Mouse (Mus musculus) heart, adult 2 months (tissue): ENCODE results near the gene Ints14. TPM values are rescaled to one million over a fixed set of nuclear protein-coding genes. Genes with fewer than 3 reads are reported as not detected.

ENCODE experiments used
- DNase-seq, 2 experiments: peaks; one replicate each; pipeline ENCODE4 v3.0.0; 2021
- H3K27ac ChIP-seq: fragments of 200-600 bp; 2 replicates; pipeline ENCODE4 v1.8.1; 2022
- H3K27me3 ChIP-seq: fragments of 200-500 bp; 2 replicates; pipeline ENCODE4 v1.6.1; 2012; ENCODE audit warnings: mild to moderate bottlenecking, low read length, inconsistent platforms, mixed read lengths; ENCODE audit not compliant: control insufficient read depth, insufficient read depth
- H3K36me3 ChIP-seq: fragments of 200-500 bp; 2 replicates; pipeline ENCODE4 v1.6.1; 2012; ENCODE audit warnings: low read length, inconsistent platforms; ENCODE audit not compliant: control insufficient read depth, insufficient read depth
- H3K4me1 ChIP-seq: fragments of 200-500 bp; 2 replicates; pipeline ENCODE4 v1.6.1; 2011; ENCODE audit warnings: low read length; ENCODE audit not compliant: control insufficient read depth, insufficient read depth
- H3K4me3 ChIP-seq: fragments of 200-600 bp; 2 replicates; pipeline ENCODE4 v1.8.1; 2022
- H3K79me2 ChIP-seq: fragments of 200-500 bp; replicated peaks from 2 replicates; pipeline ENCODE4 v1.6.1; 2012; ENCODE audit warnings: mild to moderate bottlenecking, inconsistent platforms, low read length, moderate library complexity, mixed read lengths; ENCODE audit not compliant: control insufficient read depth, insufficient read depth
- H3K9ac ChIP-seq: fragments of 200-500 bp; 2 replicates; pipeline ENCODE4 v1.6.1; 2012; ENCODE audit warnings: low read depth, mild to moderate bottlenecking, control low read depth, inconsistent platforms, low read length, mixed read lengths
- CTCF ChIP-seq: fragments of 200-600 bp; IDR thresholded peaks from 2 replicates; pipeline ENCODE4 v1.8.1; 2022; ENCODE audit warnings: antibody characterized with exemption, mild to moderate bottlenecking, moderate library complexity
- EP300 ChIP-seq: fragments of 200-500 bp; IDR thresholded peaks from 2 replicates; pipeline ENCODE4 v1.6.1; 2011; ENCODE audit warnings: low read depth, low read length, control low read depth; ENCODE audit not compliant: insufficient read depth
- POLR2A ChIP-seq: fragments of 200-500 bp; IDR thresholded peaks from 2 replicates; pipeline ENCODE4 v1.6.1; 2011; ENCODE audit warnings: mild to moderate bottlenecking, low read depth, low read length, control low read depth; ENCODE audit not compliant: insufficient read depth
- WGBS: fragments of 180-500 bp; shearing (Covaris S2); methylation state at CpG from one replicate; pipeline ENCODE4 v1.1.7; 2018; 5-methylcytosine and 5-hydroxymethylcytosine counted together
- intact Hi-C: fragments of 180-260 bp; cut with DNase I; formaldehyde crosslinking; loops from one replicate; pipeline ENCODE4 v1.15.1; 2025
- polyA plus RNA-seq: library from polyadenylated mRNA; depleted of rRNA; stranded (reverse); fragments of >200 nt; gene quantifications from 2 replicates; pipeline ENCODE4 v1.2.3, GENCODE M21; 2012
- total RNA-seq, 2 experiments: library from RNA; stranded (reverse); gene quantifications; 2 replicates each; pipeline ENCODE4 v1.2.3; 2021

Gene Ints14
- total and polyA plus RNA-seq, 3 experiments: 11.0 to 15.3 (median 14.0) TPM

DNA sequence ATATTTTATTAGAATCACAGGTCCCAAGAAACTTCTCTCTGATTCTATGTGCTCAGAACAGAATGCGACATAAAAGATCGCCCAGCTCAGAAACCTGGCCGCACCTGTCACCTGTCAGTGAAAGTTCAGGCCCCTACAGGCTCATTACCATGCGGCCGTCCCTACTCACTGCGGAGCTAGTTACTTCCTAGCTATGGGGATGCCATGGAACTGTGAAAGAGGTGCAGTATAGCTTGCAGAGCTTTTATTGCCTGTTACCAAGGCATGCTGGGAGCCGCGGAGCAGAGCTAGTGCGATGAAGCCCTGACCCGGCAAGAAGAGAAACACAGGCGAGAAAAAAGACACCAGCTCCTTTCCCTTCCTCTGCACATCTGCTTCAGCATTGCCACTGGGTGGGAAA is 16.7 kb upstream of the Ints14 start:
- WGBS: 49% methylated on average over 11 of the region's 11 CpGs

GRCm38 (mm10) chr9:64947483-64948095 is 13.1 kb upstream of the Ints14 start:
- Histone ChIP-seq H3K9ac (no peak overlapping the region), H3K4me3 (no peak overlapping the region), H3K27me3 (no peaks in the 10 kb centered on the region; the same call in none of the 2 replicates), H3K27ac (no peak overlapping the region), H3K79me2 (no peaks in the 10 kb centered on the region), H3K36me3 (no peaks in the 10 kb centered on the region), H3K4me1 (no peaks in the 10 kb centered on the region)
- DNase-seq: no peak
- TF ChIP-seq CTCF (no peak), POLR2A (no peak), EP300 (no peak)
- 77% methylated on average over 9 of the region's 9 CpGs for whole genome bisulfite sequencing
- intact Hi-C loops: no loop called here

More for the DNA sequence above, 16.7 kb upstream of the Ints14 start:
- intact Hi-C loops: no loop called here
- Histone ChIP-seq H3K9ac (no peak overlapping the region), H3K36me3 (no peaks in the 10 kb centered on the region), H3K27me3 (no peaks in the 10 kb centered on the region), H3K27ac (no peak overlapping the region), H3K4me3 (no peak overlapping the region), H3K4me1 (no peaks in the 10 kb centered on the region), H3K79me2 (no peaks in the 10 kb centered on the region)
- no peak for TF ChIP-seq POLR2A
- TF ChIP-seq EP300: no peak
- no peak for TF ChIP-seq CTCF
- DNase-seq: no peak

DNA sequence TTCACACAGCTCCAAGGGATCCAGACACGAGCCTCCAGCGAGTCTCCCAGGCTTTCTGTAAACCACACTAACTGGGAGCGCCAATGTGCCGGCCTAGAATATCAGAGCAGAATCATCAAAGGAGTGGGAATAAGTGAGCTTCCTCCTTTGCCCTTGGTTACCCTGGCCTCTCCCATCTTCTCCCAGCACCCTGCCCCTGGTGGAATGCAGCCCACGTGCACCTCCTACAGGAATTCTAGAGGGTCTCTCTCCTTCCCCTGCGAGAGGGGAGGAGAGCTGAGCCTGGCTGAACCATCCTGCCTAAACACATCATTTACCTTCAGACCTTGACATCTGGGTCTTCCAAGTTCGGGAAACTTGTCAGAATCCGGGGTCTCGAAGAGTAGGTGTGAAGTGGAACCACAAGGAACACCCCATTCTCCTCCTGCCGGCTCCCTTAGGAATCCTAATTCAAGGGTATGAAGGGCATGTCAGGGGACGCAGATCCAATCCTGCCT is 9.5 kb upstream of the Ints14 start, which contains the start of gene Slc24a1:
Slc24a1 (minus strand) TSS at position 447 of the 497 bp plus-strand sequence.
- no peak within 1 kb of the TSS for H3K4me3 ChIP-seq
- no peak within 1 kb of the TSS for H3K9ac ChIP-seq
- DNase-seq: no peak
- TF ChIP-seq CTCF: no peak
- no peak for TF ChIP-seq EP300
- no peak for TF ChIP-seq POLR2A
- no peaks in the 10 kb centered on the region; the same call in none of the 2 replicates for H3K27me3 ChIP-seq
- intact Hi-C loops: no loop called here
- no peaks in the 10 kb centered on the region for H3K4me1 ChIP-seq
- H3K79me2 ChIP-seq: no peaks in the 10 kb centered on the region
- no peak within 1 kb of the TSS for H3K27ac ChIP-seq
- H3K36me3 ChIP-seq: no peaks in the 10 kb centered on the region
- WGBS: 41% methylated on average over 11 of the region's 11 CpGs

- no peaks in the 10 kb centered on the region for H3K79me2 ChIP-seq
- no peak overlapping the region for H3K4me3 ChIP-seq
- intact Hi-C loops: no loop called here
- no peak overlapping the region for H3K9ac ChIP-seq
- no peak overlapping the region for H3K27ac ChIP-seq
- no peaks in the 10 kb centered on the region for H3K36me3 ChIP-seq
- no peaks in the 10 kb centered on the region for H3K4me1 ChIP-seq
- TF ChIP-seq POLR2A: no peak
- no peak for TF ChIP-seq EP300
- no peak for TF ChIP-seq CTCF
- DNase-seq: no peak
- no peaks in the 10 kb centered on the region; the same call in none of the 2 replicates for H3K27me3 ChIP-seq
- 18% methylated on average over 5 of the region's 5 CpGs for WGBS
Observed at GRCm38 (mm10) chr9:64952055-64952454, 8.7 kb upstream of the Ints14 start.

- Histone ChIP-seq H3K9ac (no peak overlapping the region), H3K27ac (no peak overlapping the region), H3K4me3 (no peak overlapping the region), H3K4me1 (no peaks in the 10 kb centered on the region), H3K36me3 (no peaks in the 10 kb centered on the region), H3K79me2 (no peaks in the 10 kb centered on the region), H3K27me3 (no peaks in the 10 kb centered on the region; the same call in none of the 2 replicates)
- TF ChIP-seq CTCF (no peak), POLR2A (no peak), EP300 (no peak)
- intact Hi-C loops: no loop called here
- no peak for DNase-seq
- WGBS: 39% methylated on average over 7 of the region's 7 CpGs
Observed at GRCm38 (mm10) chr9:64953190-64953589, 7.5 kb upstream of the Ints14 start.

- no peak overlapping the region for H3K9ac ChIP-seq
- no peak overlapping the region for H3K27ac ChIP-seq
- intact Hi-C loops: loop anchor here (5.0 kb wide), 1 partner anchor 179 kb away; no protein-coding TSS in a partner anchor
- no peaks in the 10 kb centered on the region for H3K79me2 ChIP-seq
- no peaks in the 10 kb centered on the region; the same call in none of the 2 replicates for H3K27me3 ChIP-seq
- H3K36me3 ChIP-seq: no peaks in the 10 kb centered on the region
- WGBS: 19% methylated on average over 12 of the region's 12 CpGs
- DNase-seq: no peak
- H3K4me1 ChIP-seq: no peaks in the 10 kb centered on the region; the same call in 1 of the 2 replicates
- no peak overlapping the region for H3K4me3 ChIP-seq
- no peak for TF ChIP-seq EP300
- no peak for TF ChIP-seq CTCF
- no peak for TF ChIP-seq POLR2A
Observed at GRCm38 (mm10) chr9:64956337-64956736, 4.4 kb upstream of the Ints14 start.
